Mouse (Mus musculus) liver, embryonic 11.5 days (tissue): ENCODE results near the gene Bbx. TPM values are rescaled to one million over a fixed set of nuclear protein-coding genes. Genes with fewer than 3 reads are reported as not detected.

ENCODE experiments used
- ATAC-seq: fragments of 200-750 bp; cut with Nextera tagmentation; replicated peaks from 2 replicates; pipeline ENCODE4 v1.8.0; 2017; ENCODE audit warnings: moderate number of reproducible peaks, mild to moderate bottlenecking, moderate TSS enrichment, moderate library complexity; ENCODE audit not compliant: low FRiP score
- DNase-seq: peaks from one replicate; pipeline ENCODE4 v3.0.0-alpha.2; 2017; ENCODE audit warnings: low spot score
- H3K27ac ChIP-seq: fragments of 300-500 bp; sonication (generic); 2 replicates; pipeline ENCODE4 v1.5.1; 2014; ENCODE audit warnings: mild to moderate bottlenecking, low read depth, low read length, control low read depth
- H3K27me3 ChIP-seq: fragments of 300-500 bp; sonication (generic); replicated peaks from 2 replicates; pipeline ENCODE4 v1.6.1; 2014; ENCODE audit warnings: low read length, mixed read lengths; ENCODE audit not compliant: control insufficient read depth, insufficient read depth
- H3K36me3 ChIP-seq: fragments of 300-500 bp; sonication (generic); 2 replicates; pipeline ENCODE4 v1.6.1; 2014; ENCODE audit warnings: mild to moderate bottlenecking, low read length, moderate library complexity, mixed read lengths; ENCODE audit not compliant: control insufficient read depth, insufficient read depth
- H3K4me1 ChIP-seq: fragments of 300-500 bp; sonication (generic); replicated peaks from 2 replicates; pipeline ENCODE4 v1.6.1; 2014; ENCODE audit warnings: low read length, mixed read lengths; ENCODE audit not compliant: control insufficient read depth, insufficient read depth
- H3K4me2 ChIP-seq: fragments of 300-500 bp; sonication (generic); 2 replicates; pipeline ENCODE4 v1.6.1; 2014; ENCODE audit warnings: mild to moderate bottlenecking, control low read depth, moderate library complexity
- H3K4me3 ChIP-seq: fragments of 300-500 bp; sonication (generic); 2 replicates; pipeline ENCODE4 v1.5.1; 2014; ENCODE audit warnings: low read depth, low read length, control low read depth
- H3K9ac ChIP-seq: fragments of 300-500 bp; sonication (generic); 2 replicates; pipeline ENCODE4 v1.6.1; 2014; ENCODE audit warnings: low read depth, low read length, control low read depth
- H3K9me3 ChIP-seq: fragments of 300-500 bp; sonication (generic); 2 replicates; pipeline ENCODE4 v1.6.1; 2016; ENCODE audit warnings: low read length, inconsistent platforms, mixed read lengths; ENCODE audit not compliant: control insufficient read depth
- WGBS: fragments of 180-500 bp; shearing (Covaris S2); extraction: QIAGEN DNeasy Blood & Tissue Kit; methylation state at CpG from one replicate; pipeline ENCODE4 v1.1.7; 2014; 5-methylcytosine and 5-hydroxymethylcytosine counted together
- polyA plus RNA-seq: library from polyadenylated mRNA; unstranded; fragments of >200 nt; fragmentation: Nextera tagmentation; extraction: Ambion mirVana; gene quantifications from 2 replicates; pipeline ENCODE4 v1.2.1, GENCODE M21; 2014

Bbx gene
- polyA plus RNA-seq, 1 experiment from 2014 or later = 19.6 TPM

DNA sequence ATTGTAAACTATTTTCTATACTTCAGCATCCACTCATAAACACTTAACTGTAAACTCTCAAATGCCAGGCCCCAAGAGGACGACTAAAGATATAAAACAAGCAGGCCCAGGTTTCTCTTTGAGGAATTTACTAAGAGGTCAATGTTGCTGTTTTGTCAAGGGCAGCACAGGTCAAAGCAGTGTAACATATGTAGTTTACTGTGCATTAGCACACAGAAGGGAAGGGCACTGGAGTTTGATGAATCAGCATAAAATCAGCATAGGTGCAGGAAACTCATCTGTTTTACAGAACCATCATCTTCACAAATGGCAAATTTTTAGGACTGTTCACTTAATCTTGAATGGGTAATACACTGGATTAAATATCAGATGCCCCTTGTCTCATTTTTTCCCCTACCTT is 205.9 kb downstream of the Bbx start:
- WGBS = 80% methylated on average over 1 of the region's 1 CpGs
- H3K4me3 ChIP-seq = no peak overlapping the region

GRCm38 (mm10) chr16:50224946-50225345 is 207.2 kb downstream of the Bbx start:
- no peaks in the 10 kb centered on the region for H3K4me1 ChIP-seq
- no peaks in the 10 kb centered on the region for H3K9me3 ChIP-seq
- H3K27ac ChIP-seq = no peak overlapping the region
- 48% methylated on average over 3 of the region's 3 CpGs for WGBS
- DNase-seq (no peak), ATAC-seq (no peak)
- no peak overlapping the region for H3K4me3 ChIP-seq
- no peak overlapping the region for H3K4me2 ChIP-seq
- no peak overlapping the region for H3K9ac ChIP-seq
- H3K27me3 ChIP-seq = no peaks in the 10 kb centered on the region
- H3K36me3 ChIP-seq = no peaks in the 10 kb centered on the region; the same call in 1 of the 2 replicates

More for the DNA sequence above, 205.9 kb downstream of the Bbx start:
- Histone ChIP-seq H3K27ac (no peak overlapping the region), H3K4me2 (no peak overlapping the region), H3K9me3 (no peaks in the 10 kb centered on the region), H3K4me1 (no peaks in the 10 kb centered on the region), H3K36me3 (no peaks in the 10 kb centered on the region; the same call in 1 of the 2 replicates), H3K27me3 (no peaks in the 10 kb centered on the region), H3K9ac (no peak overlapping the region)
- ATAC-seq (no peak), DNase-seq (no peak)

- Histone ChIP-seq H3K9me3 (no peaks in the 10 kb centered on the region), H3K4me2 (no peak overlapping the region), H3K27ac (no peak overlapping the region), H3K4me3 (no peak overlapping the region), H3K4me1 (no peaks in the 10 kb centered on the region), H3K9ac (no peak overlapping the region), H3K27me3 (no peaks in the 10 kb centered on the region), H3K36me3 (no peaks in the 10 kb centered on the region; the same call in 1 of the 2 replicates)
- DNase-seq (no peak), ATAC-seq (no peak)
- 91% methylated on average over 8 of the region's 8 CpGs for WGBS
Observed at GRCm38 (mm10) chr16:50220734-50221501, 211.3 kb downstream of the Bbx start.

GRCm38 (mm10) chr16:50217084-50217483 is 215.1 kb downstream of the Bbx start:
- Histone ChIP-seq H3K4me1 (no peaks in the 10 kb centered on the region), H3K9ac (no peak overlapping the region), H3K4me3 (no peak overlapping the region), H3K27me3 (no peaks in the 10 kb centered on the region), H3K4me2 (no peak overlapping the region), H3K36me3 (no peaks in the 10 kb centered on the region; the same call in 1 of the 2 replicates), H3K27ac (no peak overlapping the region), H3K9me3 (no peaks in the 10 kb centered on the region)
- DNase-seq (no peak), ATAC-seq (no peak)

GRCm38 (mm10) chr16:50211727-50212126 is 220.5 kb downstream of the Bbx start:
- Histone ChIP-seq H3K4me3 (no peak overlapping the region), H3K4me1 (no peaks in the 10 kb centered on the region), H3K27me3 (no peaks in the 10 kb centered on the region), H3K36me3 (no peaks in the 10 kb centered on the region), H3K9me3 (no peaks in the 10 kb centered on the region), H3K27ac (no peak overlapping the region), H3K4me2 (no peak overlapping the region), H3K9ac (no peak overlapping the region)
- WGBS = 85% methylated on average over 4 of the region's 4 CpGs
- no peak for ATAC-seq
- no peak for DNase-seq

DNA sequence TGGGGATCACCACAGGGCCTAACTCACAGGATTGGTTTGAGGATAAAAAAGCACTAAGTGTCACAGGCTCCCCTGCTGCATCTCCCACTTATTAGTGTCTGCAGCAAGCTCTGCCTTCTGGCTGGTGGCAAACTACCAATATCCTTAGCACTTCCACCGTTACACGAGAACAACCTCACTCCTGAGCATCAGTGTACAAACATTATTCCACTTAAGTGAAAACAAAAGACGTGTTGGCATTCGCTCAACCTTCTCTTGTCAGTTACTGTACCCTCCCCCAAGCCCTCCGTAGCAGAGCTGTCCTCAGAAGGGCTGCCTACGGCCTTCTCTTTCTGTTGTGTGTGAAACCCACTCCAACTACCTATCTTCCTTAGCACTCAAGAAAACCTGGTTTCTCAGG is 221.0 kb downstream of the Bbx start:
- Histone ChIP-seq H3K27ac (no peak overlapping the region), H3K27me3 (no peaks in the 10 kb centered on the region), H3K4me1 (no peaks in the 10 kb centered on the region), H3K9ac (no peak overlapping the region), H3K9me3 (no peaks in the 10 kb centered on the region), H3K4me2 (no peak overlapping the region), H3K36me3 (no peaks in the 10 kb centered on the region), H3K4me3 (no peak overlapping the region)
- no peak for ATAC-seq
- DNase-seq = no peak
- WGBS = 87% methylated on average over 6 of the region's 6 CpGs

DNA sequence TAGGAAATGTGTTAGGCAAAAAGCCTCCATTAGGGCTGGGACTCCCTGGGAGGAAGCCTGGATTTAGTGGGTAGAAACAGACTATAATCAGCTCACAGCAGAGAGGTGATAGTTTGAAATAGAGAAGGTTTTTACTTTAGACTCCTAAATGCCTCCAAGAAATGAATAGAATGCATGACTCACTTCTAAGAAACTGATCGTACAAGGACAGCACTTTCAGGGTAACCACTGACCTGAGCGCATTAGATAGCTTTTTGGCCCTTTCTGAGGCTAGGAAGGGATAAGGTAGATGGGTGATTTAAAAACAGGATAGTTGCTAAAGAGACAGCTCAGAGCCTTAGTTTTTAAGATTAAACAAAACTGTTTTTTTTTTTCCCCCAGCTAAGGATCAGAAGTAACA is 221.4 kb downstream of the Bbx start:
- WGBS = 84% methylated on average over 2 of the region's 2 CpGs
- no peak overlapping the region for H3K9ac ChIP-seq
- DNase-seq (no peak), ATAC-seq (no peak)
- no peak overlapping the region for H3K27ac ChIP-seq
- no peaks in the 10 kb centered on the region for H3K36me3 ChIP-seq
- no peak overlapping the region for H3K4me3 ChIP-seq
- H3K9me3 ChIP-seq = no peaks in the 10 kb centered on the region
- H3K27me3 ChIP-seq = no peaks in the 10 kb centered on the region
- H3K4me2 ChIP-seq = no peak overlapping the region
- H3K4me1 ChIP-seq = no peaks in the 10 kb centered on the region

GRCm38 (mm10) chr16:50204944-50205343 is 227.2 kb downstream of the Bbx start:
- ATAC-seq = no peak; the same call in 1 of the 2 replicates
- WGBS = 58% methylated on average over 3 of the region's 3 CpGs
- no peak for DNase-seq

GRCm38 (mm10) chr16:50201546-50202151 is 230.5 kb downstream of the Bbx start:
- ATAC-seq (no peak), DNase-seq (no peak)
- WGBS = 79% methylated on average over 7 of the region's 7 CpGs
- Histone ChIP-seq H3K4me1 (no peaks in the 10 kb centered on the region), H3K27ac (no peak overlapping the region), H3K27me3 (no peaks in the 10 kb centered on the region), H3K9me3 (no peaks in the 10 kb centered on the region), H3K9ac (no peak overlapping the region), H3K4me2 (no peak overlapping the region), H3K4me3 (no peak overlapping the region), H3K36me3 (peaks cover 11% of the 10 kb centered on the region; the same call in 1 of the 2 replicates)

More at GRCm38 (mm10) chr16:50204944-50205343, 227.2 kb downstream of the Bbx start:
- Histone ChIP-seq H3K27ac (no peak overlapping the region), H3K4me2 (no peak overlapping the region), H3K9me3 (no peaks in the 10 kb centered on the region), H3K4me1 (no peaks in the 10 kb centered on the region), H3K9ac (no peak overlapping the region), H3K27me3 (no peaks in the 10 kb centered on the region), H3K36me3 (peaks cover 9% of the 10 kb centered on the region; the same call in 1 of the 2 replicates), H3K4me3 (no peak overlapping the region)
